Mouse (Mus musculus) layer of hippocampus, adult 9-11 months (tissue): ENCODE measurements at regions not wholly inside any gene's neighbourhood (a gene's known extent, or its start where the extent isn't known, plus 50 kb on each side); places are given as distances from the start of the nearest gene placed in this dataset.

Source experiments
- DNase-seq: peaks from one replicate; pipeline ENCODE4 v3.0.0; 2022

DNA sequence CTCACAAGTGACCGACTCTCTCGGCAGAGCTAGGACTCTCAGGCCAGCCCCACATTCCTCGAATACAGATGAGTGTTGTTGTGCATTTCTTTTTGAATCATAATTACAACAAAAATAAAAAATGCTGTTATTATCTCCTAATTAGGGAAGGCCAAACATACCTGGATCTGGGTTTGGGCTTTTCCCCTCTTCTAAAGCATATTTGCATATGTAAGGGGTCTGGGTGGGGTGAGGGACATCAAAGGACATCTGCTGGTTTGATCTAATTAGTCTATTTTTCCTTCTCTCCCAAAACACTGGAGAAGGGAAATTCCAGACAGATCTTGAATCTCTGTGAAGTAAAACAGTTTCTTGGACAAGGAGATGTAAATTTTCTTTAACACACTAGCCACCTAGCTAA lies 85.3 kb downstream of the Tfap2a start:
- DNase-seq, result no peak

DNA sequence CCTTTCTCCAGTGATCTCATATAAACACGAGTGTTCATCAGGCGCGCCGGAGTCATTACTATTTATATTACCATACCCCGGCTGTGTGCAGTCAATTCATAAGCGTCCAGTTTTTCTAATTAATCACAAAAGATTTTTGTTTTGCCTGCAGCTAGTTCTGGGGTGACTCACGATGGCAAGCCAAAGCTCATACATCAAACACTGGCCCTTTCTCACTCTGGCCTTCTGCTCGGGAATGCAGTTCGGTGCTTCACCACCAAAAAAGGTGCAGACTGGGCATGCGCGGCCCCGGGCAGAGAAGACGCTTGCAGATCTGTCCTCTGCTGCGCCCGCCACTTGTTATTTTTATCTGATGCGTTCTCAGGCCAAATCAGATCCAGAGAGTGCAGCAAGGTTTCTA lies 87.1 kb downstream of the Tfap2a start:
- DNase-seq, result peak; percentile 93

DNA sequence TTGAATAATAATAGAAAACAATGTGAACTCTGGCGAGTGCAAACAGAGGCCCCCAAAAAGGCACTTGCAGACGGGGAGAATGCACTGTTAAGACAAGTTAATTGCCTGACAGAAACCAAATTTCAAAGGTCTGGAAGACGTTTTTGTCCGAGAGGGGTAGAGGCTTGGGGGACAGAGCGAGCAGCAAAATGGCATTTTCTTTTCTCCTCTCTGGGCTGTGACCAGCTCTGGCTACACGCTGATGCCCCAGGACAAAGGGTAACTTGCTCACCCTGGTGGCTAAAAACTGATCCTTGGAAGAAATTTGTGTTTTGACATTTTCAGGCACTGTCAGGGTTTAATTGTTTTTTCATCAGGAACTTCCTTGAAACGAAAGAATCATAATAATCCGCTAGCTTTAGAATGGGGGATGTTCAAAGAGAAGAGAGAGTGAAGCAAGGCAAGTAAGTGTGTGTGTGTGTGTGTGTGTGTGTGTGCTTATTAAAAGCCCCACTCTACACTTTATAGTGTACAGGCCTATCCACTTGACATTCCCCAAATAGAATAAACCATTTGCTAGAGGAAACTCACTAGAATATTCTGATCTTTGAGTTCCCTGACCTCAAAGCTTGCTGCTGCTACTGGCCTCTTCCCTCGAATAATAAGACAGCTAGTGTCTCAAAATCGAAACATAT lies 88.0 kb downstream of the Tfap2a start:
- DNase-seq, result no peak

GRCm38 (mm10) chr13:40649096-40650035 lies 88.8 kb downstream of the Tfap2a start:
- no peak for DNase-seq

DNA sequence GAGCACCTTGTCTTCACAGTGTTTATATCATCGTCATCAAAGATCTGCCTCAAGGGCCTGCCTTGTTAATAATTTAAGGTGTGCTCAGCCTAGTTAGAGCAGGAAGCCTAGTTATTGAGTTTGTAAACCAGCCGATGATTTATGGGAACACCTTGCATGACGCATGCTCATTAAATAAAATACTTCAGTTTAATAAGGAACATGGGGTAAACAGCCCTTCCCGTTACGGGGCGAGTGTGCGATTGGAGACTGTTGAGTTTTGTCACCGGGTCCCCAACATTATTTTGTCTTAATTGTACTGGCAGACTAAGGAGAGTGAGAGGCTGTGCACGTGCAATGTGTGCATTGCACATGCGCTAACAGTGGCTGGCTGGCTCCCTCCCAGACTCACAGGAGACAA lies 92.0 kb downstream of the Tfap2a start:
- no peak for DNase-seq

GRCm38 (mm10) chr13:40645646-40646045 lies 92.5 kb downstream of the Tfap2a start:
- no peak for DNase-seq

DNA sequence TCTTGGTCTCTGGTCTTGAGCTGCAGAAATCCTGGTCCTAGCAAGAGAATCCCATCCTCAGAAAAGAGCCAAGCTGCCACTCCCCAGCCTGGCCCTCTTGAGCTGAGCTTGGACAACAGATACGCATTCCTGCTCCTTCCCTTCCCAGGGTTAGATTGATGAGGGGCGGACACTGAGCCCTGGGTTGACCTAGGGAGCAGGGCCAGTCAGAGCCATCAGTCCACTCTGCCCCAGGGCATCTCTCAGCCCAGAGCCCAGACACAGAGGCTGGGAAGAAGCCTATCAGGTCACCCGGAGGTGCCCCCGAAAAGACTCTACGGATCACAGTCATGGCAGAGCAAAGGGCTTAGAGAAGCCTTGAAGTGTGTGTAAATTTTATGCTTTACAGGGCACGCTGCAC lies 95.2 kb downstream of the Tfap2a start:
- no peak for DNase-seq

GRCm38 (mm10) chr13:40637269-40637668 lies 100.9 kb downstream of the Tfap2a start:
- no peak for DNase-seq

GRCm38 (mm10) chr13:40617881-40618280 lies 120.3 kb downstream of the Tfap2a start:
- DNase-seq, result no peak

DNA sequence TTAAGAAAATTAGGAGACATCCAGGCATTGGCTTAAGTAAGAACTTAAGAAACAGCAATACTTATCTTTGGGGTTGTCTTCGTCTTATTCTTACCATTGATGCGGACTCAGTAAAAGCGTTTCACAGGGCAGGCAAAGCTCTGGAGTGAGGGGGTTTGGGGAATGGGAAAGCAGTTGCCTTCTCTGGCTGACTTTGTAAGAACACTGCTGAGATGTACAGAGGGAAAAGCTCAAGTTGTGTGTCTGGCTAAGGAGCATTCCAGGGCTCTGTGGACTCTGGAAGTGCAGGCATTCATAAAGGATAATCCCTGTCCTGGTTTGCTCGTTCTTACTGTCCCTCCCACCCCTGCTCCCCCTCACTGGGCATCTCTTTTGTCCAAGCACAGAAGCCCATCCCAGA lies 129.7 kb downstream of the Tfap2a start:
- DNase-seq, result no peak

DNA sequence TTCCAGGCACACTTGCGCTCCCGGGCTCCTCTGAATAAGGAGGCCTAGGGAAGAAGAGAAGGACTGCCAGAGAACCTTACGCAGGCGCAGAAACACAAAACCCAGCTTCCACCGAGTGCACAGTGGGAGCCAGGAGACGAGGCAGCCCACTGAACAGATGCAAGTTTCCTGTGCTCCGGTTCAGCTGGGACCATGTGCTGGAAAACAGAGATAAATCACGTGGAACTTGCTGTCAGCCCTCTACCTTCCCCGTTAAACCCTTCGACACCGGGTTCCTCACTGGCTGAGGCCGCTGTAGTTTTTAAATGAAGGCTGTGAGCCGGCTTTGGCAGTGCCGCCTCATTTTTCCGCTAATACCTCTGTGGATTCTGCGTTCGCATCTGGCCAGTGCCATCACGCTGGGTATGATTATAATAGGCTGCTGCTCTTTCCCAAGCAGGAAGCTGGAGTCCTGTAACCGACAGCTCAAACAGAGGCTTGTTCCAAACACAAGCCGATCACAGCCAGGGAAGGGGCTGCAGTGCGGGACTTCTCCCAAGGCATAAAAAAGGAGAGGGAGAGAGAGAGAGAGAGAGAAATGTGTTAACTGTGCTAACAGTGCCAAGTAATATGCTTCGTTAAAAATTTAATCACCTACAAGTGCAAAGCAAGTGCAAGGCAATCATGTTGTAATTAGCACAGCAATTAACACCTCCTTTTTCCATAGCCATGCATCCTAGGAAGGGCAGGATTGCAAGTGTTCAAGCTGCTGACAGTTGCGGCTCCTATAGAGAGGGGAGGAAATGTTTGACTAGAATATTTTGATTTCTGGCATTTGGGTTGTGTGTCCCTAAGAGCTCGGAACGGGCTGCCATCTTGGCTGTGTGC lies 131.5 kb downstream of the Tfap2a start:
- peak; percentile 47 for DNase-seq

DNA sequence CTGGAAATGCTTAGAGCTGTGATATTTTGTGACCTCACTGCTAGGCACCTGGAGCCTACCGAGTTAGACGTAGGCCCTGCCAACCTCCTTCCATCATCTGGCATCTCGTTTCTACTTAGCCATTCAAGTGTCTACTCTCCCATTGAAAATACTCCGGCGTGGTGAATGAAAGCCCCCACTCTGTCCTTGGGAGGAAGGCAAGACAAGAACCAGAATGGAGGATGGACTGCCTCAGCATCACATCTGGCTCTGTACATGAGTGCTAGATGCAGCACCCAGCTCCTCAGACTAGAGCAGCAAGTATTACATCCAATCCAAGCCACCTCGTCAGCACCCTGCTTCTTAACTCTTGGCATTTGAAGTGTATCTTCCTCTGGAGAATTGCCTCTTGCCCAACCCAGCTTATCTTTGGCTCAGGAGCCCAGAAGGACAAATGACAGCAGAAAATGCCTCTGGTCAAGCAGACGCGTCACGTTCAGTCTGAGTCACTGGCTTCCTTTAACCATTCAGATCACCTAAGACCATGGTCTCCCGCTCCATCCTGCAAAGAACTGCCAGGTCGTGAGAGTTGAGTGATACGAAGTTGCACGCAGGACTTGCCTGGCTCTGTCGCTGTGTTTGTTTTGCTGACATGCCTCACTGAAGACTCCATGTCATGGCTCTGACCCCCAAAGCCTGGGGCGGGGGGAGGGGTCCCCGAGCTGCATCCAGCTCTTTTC lies 132.3 kb downstream of the Tfap2a start:
- DNase-seq, result no peak

GRCm38 (mm10) chr13:40574981-40575745 lies 163.0 kb downstream of the Tfap2a start:
- DNase-seq, result no peak

GRCm38 (mm10) chr13:40569461-40569860 lies 168.7 kb downstream of the Tfap2a start:
- no peak for DNase-seq

GRCm38 (mm10) chr13:40567821-40568220 lies 170.4 kb downstream of the Tfap2a start:
- DNase-seq, result no peak

GRCm38 (mm10) chr13:40564351-40564750 lies 173.8 kb downstream of the Tfap2a start:
- no peak for DNase-seq

DNA sequence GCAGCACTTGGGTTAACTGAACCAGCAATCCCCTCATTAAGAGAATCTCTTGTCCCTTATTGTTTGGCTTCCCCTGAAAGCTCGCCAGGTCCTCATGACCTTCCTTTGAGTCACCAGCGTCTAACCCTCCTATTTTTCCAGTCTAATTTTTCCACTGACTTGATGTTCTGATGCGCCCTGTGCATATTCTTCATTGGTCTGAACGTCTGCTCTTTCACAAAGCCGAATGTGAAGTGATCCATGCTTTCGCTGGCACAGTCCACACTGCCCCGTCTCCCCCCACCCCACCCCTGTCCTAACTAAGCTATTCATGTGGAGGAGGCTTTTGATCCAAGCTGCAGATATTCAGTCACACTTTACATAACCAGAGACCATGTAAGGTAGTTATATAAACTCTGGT lies 183.8 kb downstream of the Tfap2a start:
- DNase-seq, result no peak

- no peak for DNase-seq
Measured at GRCm38 (mm10) chr13:40525501-40525900, 164.3 kb upstream of the Ofcc1 start.

DNA sequence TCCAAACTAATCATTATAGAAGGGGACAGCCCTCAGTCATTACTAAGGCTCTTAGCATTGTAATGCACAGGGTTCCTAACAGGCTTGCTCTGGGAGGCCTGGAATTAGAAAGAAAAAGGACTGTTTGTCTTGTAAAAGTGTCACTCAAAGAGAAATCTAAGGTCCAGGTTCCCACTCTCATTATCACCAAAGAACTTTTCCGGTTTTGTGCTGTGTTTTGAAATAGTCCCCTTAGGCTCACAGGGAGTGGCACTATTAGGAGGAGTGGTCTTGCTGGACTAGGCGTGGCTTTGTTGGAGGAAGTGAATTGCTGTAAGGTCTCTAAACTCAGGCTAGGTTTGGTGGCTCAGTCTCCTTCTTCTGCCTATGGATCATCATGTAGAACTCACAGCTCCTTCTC lies 161.9 kb upstream of the Ofcc1 start:
- no peak for DNase-seq

DNA sequence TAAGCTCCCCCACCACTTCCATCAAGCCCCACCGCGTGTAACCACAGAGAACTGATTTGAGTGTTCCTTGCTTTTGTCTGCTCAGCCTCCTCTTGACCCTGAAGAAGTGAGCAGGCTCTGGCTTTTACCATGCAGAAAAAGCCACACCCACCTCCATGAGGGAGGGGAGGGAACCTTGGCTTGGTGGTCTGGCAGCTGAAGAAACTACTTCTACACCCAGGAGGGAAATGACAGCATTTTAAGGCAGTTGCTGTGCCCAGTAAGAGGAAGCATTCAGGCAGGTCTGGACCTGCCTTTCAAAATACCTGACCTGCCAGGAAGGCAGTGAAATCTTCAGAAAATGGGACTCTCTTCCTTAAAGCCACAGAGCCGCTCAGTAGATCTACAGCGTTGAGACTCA lies 156.9 kb upstream of the Ofcc1 start:
- no peak for DNase-seq

- no peak for DNase-seq
Measured at GRCm38 (mm10) chr13:40509290-40509689, 148.0 kb upstream of the Ofcc1 start.

DNA sequence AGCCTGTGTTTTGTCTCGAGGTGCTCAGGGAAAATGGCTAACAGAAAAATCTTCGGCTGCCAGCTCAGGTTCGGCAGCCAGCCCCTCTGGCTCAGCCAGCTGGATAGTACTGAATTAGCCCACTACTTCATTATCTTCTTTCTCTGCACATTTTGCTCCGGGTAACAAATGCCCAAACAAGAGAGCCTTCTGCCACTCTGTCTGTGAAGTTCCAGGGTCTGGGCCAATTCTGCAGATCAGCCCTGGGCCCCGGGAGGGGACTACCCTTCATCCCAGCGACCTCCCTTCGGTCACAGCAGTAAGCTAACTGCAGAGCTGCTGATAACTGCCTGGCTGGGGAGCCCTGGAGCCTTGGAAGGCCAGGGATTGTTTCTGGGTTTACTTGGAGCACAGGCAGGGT lies 119.6 kb upstream of the Ofcc1 start:
- DNase-seq, result peak; percentile 6
